Mouse (Mus musculus): Measurements from ENCODE around the gene Rassf10. TPM values are rescaled to one million over a fixed set of nuclear protein-coding genes. Genes with fewer than 3 reads are reported as not detected.
"Not testable (repeated sequence)": the region's sequence is repeated elsewhere in the genome, so short reads cannot be mapped to it uniquely, and the experiment has no call there.

Rassf10 gene
- polyA plus RNA-seq, 1 experiment from 2014 or later = 0.05 TPM

GRCm38 (mm10) chr7:112935876-112936275, 17.9 kb upstream of the Rassf10 start:
- H3K4me2 ChIP-seq; ATAC-seq; H3K9me3 ChIP-seq (replicated peaks); H3K36me3 ChIP-seq; H3K9ac ChIP-seq; H3K4me3 ChIP-seq; H3K27me3 ChIP-seq (replicated peaks); H3K4me1 ChIP-seq; H3K27ac ChIP-seq: not testable (repeated sequence)
- WGBS (ENCODE audit: insufficient replicate concordance) = 36% methylated on average over 5 of the region's 5 CpGs

GRCm38 (mm10) chr7:112937089-112937488, 16.7 kb upstream of the Rassf10 start:
- H3K4me3 ChIP-seq = no peak overlapping the region
- no peaks in the 10 kb centered on the region for H3K4me1 ChIP-seq
- no peak overlapping the region for H3K27ac ChIP-seq
- no peak for ATAC-seq
- H3K27me3 ChIP-seq (replicated peaks) = peaks cover 5% of the 10 kb centered on the region; the same call in 1 of the 2 replicates
- no peak overlapping the region for H3K4me2 ChIP-seq
- 52% methylated on average over 8 of the region's 8 CpGs for WGBS (ENCODE audit: insufficient replicate concordance)
- no peak overlapping the region for H3K9ac ChIP-seq
- no peaks in the 10 kb centered on the region for H3K36me3 ChIP-seq
- no peaks in the 10 kb centered on the region for H3K9me3 ChIP-seq (replicated peaks)

GRCm38 (mm10) chr7:112938959-112939358, 14.8 kb upstream of the Rassf10 start:
- Histone ChIP-seq H3K9me3 (replicated peaks) (no peaks in the 10 kb centered on the region), H3K4me2 (no peak overlapping the region), H3K9ac (no peak overlapping the region), H3K4me3 (no peak overlapping the region), H3K4me1 (no peaks in the 10 kb centered on the region), H3K36me3 (no peaks in the 10 kb centered on the region), H3K27me3 (replicated peaks) (peaks cover 2% of the 10 kb centered on the region; the same call in 1 of the 2 replicates), H3K27ac (no peak overlapping the region)
- no peak for ATAC-seq
- WGBS (ENCODE audit: insufficient replicate concordance) = 37% methylated on average over 5 of the region's 5 CpGs

DNA sequence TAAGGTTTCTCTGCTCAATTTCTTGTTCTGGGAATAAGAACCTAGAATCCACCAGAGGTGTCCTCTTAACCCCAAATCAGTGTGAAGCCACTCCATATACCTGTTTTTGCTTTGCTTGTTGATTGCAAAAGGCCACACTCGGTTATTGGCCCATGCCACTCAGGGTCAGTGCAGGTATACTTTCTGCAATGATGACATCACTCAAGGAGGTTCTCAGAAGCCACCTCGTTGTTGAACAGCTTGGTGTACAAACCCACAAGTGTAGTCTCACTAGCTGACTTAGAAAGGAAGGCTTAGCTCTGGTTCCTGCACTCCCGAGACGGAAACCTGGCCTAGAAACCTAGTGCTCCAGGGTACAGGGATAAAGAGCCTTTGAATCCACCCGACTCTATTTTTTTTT, 11.2 kb upstream of the Rassf10 start:
- Histone ChIP-seq H3K4me1 (no peaks in the 10 kb centered on the region), H3K27ac (no peak overlapping the region), H3K9ac (no peak overlapping the region), H3K4me2 (no peak overlapping the region), H3K4me3 (no peak overlapping the region), H3K9me3 (replicated peaks) (no peaks in the 10 kb centered on the region), H3K36me3 (no peaks in the 10 kb centered on the region), H3K27me3 (replicated peaks) (peaks cover 4% of the 10 kb centered on the region; the same call in 1 of the 2 replicates)
- WGBS (ENCODE audit: insufficient replicate concordance) = 54% methylated on average over 5 of the region's 5 CpGs
- no peak for ATAC-seq

DNA sequence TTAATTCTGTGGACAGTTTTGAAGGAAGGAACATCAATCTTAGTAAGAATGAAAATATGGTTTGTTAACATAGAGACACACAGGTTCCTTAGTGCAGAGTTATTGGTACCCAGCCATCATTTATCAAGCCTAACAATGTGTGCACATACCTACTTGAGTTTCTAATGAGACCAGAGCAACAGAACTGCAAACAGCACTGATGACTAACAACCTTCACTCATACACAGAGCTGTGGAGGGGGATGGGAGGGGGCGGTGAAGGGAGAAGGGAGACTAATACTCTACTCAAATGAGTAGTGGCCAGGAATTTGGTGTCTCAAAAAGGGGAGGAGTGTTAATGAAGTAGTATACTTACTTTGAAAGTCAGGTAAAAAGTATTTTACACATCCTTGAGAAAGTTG, 10.7 kb upstream of the Rassf10 start:
- Histone ChIP-seq H3K27me3 (replicated peaks) (peaks cover 4% of the 10 kb centered on the region; the same call in 1 of the 2 replicates), H3K9ac (no peak overlapping the region), H3K36me3 (no peaks in the 10 kb centered on the region), H3K4me3 (no peak overlapping the region), H3K4me2 (no peak overlapping the region), H3K27ac (no peak overlapping the region), H3K9me3 (replicated peaks) (no peaks in the 10 kb centered on the region), H3K4me1 (no peaks in the 10 kb centered on the region)
- 58% methylated on average over 1 of the region's 1 CpGs for WGBS (ENCODE audit: insufficient replicate concordance)
- no peak for ATAC-seq

DNA sequence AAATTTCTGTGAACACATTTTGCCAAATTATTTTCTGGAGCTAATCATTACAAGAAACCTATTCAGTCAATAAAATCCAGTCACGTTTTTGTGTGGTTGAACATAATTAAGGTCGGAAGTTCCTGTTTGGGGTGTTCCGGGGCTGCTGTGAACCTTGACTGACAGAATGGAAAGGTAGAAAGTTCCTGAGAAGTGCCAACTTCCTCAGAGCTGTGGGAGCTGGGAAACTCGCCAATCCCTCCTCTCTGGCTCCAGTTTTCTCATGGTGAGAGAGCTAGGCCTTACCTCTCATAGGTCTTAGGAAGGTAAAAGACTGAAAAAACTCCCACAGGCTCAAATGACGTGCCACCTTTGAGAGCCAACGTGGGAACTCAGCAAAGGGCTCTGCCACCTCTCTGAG, 7.1 kb upstream of the Rassf10 start:
- Histone ChIP-seq H3K27me3 (replicated peaks) (peaks cover 23% of the 10 kb centered on the region; the same call in 1 of the 2 replicates), H3K4me3 (no peak overlapping the region), H3K27ac (no peak overlapping the region), H3K9ac (no peak overlapping the region), H3K4me1 (no peaks in the 10 kb centered on the region), H3K4me2 (no peak overlapping the region), H3K9me3 (replicated peaks) (no peaks in the 10 kb centered on the region), H3K36me3 (no peaks in the 10 kb centered on the region)
- WGBS (ENCODE audit: insufficient replicate concordance) = 49% methylated on average over 6 of the region's 6 CpGs
- ATAC-seq = no peak

- Histone ChIP-seq H3K27ac (no peak overlapping the region), H3K27me3 (replicated peaks) (peaks cover 75% of the 10 kb centered on the region), H3K9me3 (replicated peaks) (no peaks in the 10 kb centered on the region), H3K4me2 (peak overlapping the region; percentile 64), H3K9ac (no peak overlapping the region), H3K4me3 (peak overlapping the region; percentile 38), H3K4me1 (0 out of 2 replicates have a peak, but pooled peaks cover 6% of the 10 kb centered on the region), H3K36me3 (no peaks in the 10 kb centered on the region)
- ATAC-seq = no peak
- 2% methylated on average over 81 of the region's 82 CpGs for WGBS (ENCODE audit: insufficient replicate concordance)
These were observed 765 bp downstream of the Rassf10 start for GRCm38 (mm10) chr7:112954351-112955102.

DNA sequence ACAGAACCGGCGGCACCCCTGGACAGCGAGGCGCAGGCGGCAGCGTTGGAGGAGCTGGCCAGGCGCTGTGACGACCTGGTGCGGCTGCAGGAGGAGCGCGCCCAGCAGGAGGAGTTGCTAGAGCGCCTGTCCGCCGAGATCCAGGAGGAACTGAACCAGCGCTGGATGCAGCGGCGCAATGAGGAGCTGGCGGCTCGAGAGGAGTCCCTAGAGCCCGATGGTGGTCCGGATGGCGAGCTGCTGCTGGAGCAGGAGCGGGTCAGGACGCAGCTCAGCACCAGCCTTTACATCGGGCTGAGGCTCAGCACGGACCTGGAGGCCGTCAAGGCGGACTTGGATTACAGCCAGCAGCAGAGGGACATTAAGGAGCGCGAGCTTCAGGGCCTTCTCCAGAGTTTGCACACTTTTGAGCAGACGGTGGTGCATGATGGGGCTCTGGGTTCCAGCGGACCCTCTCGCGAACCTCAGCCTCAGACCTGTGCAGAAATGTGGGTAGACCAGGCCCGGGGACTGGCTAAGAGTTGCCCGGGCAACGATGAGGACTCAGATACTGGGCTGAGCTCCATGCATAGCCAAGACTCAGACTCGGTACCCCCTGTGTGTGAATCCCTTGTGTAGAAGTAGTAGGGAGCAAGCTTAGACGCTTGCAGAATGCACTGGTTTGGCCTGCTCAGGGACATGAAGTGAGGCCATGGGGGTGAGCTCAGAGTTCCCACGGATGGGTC, 1.5 kb downstream of the Rassf10 start:
- H3K27me3 ChIP-seq (replicated peaks) = peaks cover 68% of the 10 kb centered on the region
- no peaks in the 10 kb centered on the region for H3K36me3 ChIP-seq
- ATAC-seq = no peak
- H3K4me1 ChIP-seq = 0 out of 2 replicates have a peak, but pooled peaks cover 6% of the 10 kb centered on the region
- peak overlapping the region; percentile 64 for H3K4me2 ChIP-seq
- no peaks in the 10 kb centered on the region for H3K9me3 ChIP-seq (replicated peaks)
- H3K4me3 ChIP-seq = peak overlapping the region; percentile 38
- no peak overlapping the region for H3K27ac ChIP-seq
- WGBS (ENCODE audit: insufficient replicate concordance) = 6% methylated on average over 40 of the region's 40 CpGs
- no peak overlapping the region for H3K9ac ChIP-seq

DNA sequence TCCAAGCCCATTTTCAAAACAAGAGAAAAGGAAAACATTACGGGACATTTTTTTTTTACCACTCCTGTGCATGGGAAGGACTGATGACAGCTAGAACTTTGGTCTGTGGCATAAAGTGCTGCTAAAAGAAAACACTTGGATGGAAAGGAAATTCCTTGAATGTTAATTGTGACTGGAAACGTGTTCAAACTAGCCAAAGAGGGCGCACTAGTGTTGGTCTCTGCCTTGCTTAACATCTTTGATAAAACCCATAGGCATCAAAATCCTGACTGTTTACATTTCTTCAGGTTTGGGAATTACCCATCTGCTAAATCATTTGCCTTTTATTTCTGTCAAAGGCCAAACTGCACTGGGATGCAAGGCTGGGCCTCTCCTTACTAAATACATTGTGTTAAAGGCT, 2.2 kb downstream of the Rassf10 start:
- H3K9me3 ChIP-seq (replicated peaks) = no peaks in the 10 kb centered on the region
- ATAC-seq = no peak
- 37% methylated on average over 3 of the region's 3 CpGs for WGBS (ENCODE audit: insufficient replicate concordance)
- peaks cover 65% of the 10 kb centered on the region for H3K27me3 ChIP-seq (replicated peaks)
- H3K4me1 ChIP-seq = 0 out of 2 replicates have a peak, but pooled peaks cover 6% of the 10 kb centered on the region
- no peak overlapping the region for H3K27ac ChIP-seq
- H3K36me3 ChIP-seq = no peaks in the 10 kb centered on the region
- H3K9ac ChIP-seq = no peak overlapping the region
- no peak overlapping the region for H3K4me3 ChIP-seq
- H3K4me2 ChIP-seq = no peak overlapping the region

DNA sequence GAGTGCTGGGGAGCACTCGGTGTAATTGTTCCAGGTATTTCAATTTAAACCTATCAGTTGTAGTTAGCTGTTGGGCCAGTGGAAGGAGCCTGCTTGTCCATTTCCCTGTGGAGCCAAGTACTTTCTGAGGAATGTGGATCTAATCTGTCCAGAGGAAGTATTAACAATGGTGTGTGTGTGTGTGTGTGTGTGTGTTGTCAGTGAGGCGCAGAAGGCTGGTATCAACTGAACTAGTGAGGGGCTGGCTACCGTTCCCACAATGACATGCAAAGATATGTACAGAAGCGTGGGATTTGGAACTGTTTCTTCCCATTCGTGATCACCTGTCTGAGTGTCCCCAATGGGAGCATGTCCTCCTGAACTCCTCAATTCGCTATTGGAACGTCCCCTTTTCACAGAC, 3.2 kb downstream of the Rassf10 start:
- H3K4me3 ChIP-seq = no peak overlapping the region
- no peak overlapping the region for H3K27ac ChIP-seq
- H3K9me3 ChIP-seq (replicated peaks) = no peaks in the 10 kb centered on the region
- no peak overlapping the region for H3K4me2 ChIP-seq
- no peak overlapping the region for H3K9ac ChIP-seq
- H3K36me3 ChIP-seq = no peaks in the 10 kb centered on the region
- ATAC-seq = no peak
- H3K4me1 ChIP-seq = 0 out of 2 replicates have a peak, but pooled peaks cover 6% of the 10 kb centered on the region
- WGBS (ENCODE audit: insufficient replicate concordance) = 49% methylated on average over 7 of the region's 7 CpGs
- H3K27me3 ChIP-seq (replicated peaks) = peaks cover 62% of the 10 kb centered on the region

DNA sequence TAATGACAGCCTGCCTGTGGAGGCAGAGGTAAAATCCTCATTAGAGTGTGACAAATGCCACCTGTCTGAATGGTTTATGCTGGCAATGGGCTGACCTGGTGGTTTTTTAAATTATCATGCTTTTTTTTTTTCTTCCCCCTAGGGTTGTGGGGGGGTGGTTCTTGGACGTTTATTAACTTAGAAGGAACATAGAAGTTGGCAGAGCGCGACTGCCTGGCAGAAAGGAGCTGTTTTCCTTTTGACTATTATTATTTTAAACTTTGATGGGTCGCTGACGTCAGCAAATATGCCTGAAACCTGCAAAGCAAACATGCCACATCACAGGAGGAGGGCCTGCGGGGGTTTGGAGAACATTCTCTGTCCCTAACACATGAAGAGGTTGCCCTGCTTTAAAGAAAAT, 3.9 kb downstream of the Rassf10 start:
- no peak for ATAC-seq
- H3K9ac ChIP-seq = no peak overlapping the region
- H3K36me3 ChIP-seq = no peaks in the 10 kb centered on the region
- no peak overlapping the region for H3K4me3 ChIP-seq
- H3K4me1 ChIP-seq = 0 out of 2 replicates have a peak, but pooled peaks cover 6% of the 10 kb centered on the region
- WGBS (ENCODE audit: insufficient replicate concordance) = 48% methylated on average over 6 of the region's 6 CpGs
- H3K27ac ChIP-seq = no peak overlapping the region
- no peak overlapping the region for H3K4me2 ChIP-seq
- H3K27me3 ChIP-seq (replicated peaks) = peaks cover 62% of the 10 kb centered on the region
- H3K9me3 ChIP-seq (replicated peaks) = no peaks in the 10 kb centered on the region

DNA sequence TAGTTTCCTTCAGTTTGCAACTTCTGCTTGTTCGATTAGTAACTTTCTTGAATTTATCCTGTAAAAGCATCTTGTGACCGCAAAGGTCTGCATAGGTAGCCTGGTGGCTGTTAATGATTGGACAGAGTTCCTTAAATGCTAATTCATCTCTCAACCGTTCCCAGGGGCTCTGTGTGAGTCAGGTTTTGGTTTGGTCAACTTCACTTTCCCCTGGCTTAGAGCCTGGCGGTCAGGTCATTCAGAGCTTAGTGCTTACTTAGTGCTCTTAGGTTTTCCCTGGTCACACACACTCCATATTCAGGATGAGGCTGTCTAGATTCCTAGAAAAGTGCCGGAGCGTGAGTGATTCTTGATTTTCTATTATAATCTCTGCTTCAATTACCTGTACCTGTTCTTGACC, 12.6 kb downstream of the Rassf10 start:
- no peaks in the 10 kb centered on the region for H3K27me3 ChIP-seq (replicated peaks)
- no peaks in the 10 kb centered on the region for H3K9me3 ChIP-seq (replicated peaks)
- no peak overlapping the region for H3K9ac ChIP-seq
- ATAC-seq = no peak
- 53% methylated on average over 6 of the region's 6 CpGs for WGBS (ENCODE audit: insufficient replicate concordance)
- no peak overlapping the region for H3K4me2 ChIP-seq
- no peaks in the 10 kb centered on the region for H3K36me3 ChIP-seq
- no peaks in the 10 kb centered on the region for H3K4me1 ChIP-seq
- no peak overlapping the region for H3K27ac ChIP-seq
- no peak overlapping the region for H3K4me3 ChIP-seq
